Mouse (Mus musculus) lung, postnatal 0 days (tissue): Measurements from ENCODE around the gene Barhl2. TPM values are rescaled to one million over a fixed set of nuclear protein-coding genes. Genes with fewer than 3 reads are reported as not detected.

Experiments used
- ATAC-seq: fragments of 200-750 bp; cut with Nextera tagmentation; 2 replicates; pipeline ENCODE4 v1.8.0; 2017; ENCODE audit warnings: moderate library complexity
- DNase-seq: peaks from one replicate; pipeline ENCODE4 v3.0.0-alpha.2; 2016; ENCODE audit warnings: low spot score
- H3K27ac ChIP-seq: fragments of 300-500 bp; sonication (generic); 2 replicates; pipeline ENCODE4 v1.5.1; 2014; ENCODE audit warnings: antibody characterized with exemption, mild to moderate bottlenecking, low read length, mixed read lengths
- H3K27me3 ChIP-seq: fragments of 300-500 bp; sonication (generic); replicated peaks from 2 replicates; pipeline ENCODE4 v1.6.1; 2014; ENCODE audit warnings: low read length, mixed read lengths; ENCODE audit not compliant: insufficient read depth
- H3K36me3 ChIP-seq: fragments of 300-500 bp; sonication (generic); 2 replicates; pipeline ENCODE4 v1.6.1; 2014; ENCODE audit warnings: low read length, mixed read lengths; ENCODE audit not compliant: insufficient read depth
- H3K4me1 ChIP-seq: fragments of 300-500 bp; sonication (generic); 2 replicates; pipeline ENCODE4 v1.6.1; 2014; ENCODE audit warnings: antibody characterized with exemption, low read depth, low read length, mixed read lengths; ENCODE audit not compliant: insufficient read depth
- H3K4me2 ChIP-seq: fragments of 300-500 bp; sonication (generic); replicated peaks from 2 replicates; pipeline ENCODE4 v1.6.1; 2014; ENCODE audit warnings: low read depth, mild to moderate bottlenecking, low read length, moderate library complexity, mixed read lengths
- H3K4me3 ChIP-seq: fragments of 300-500 bp; sonication (generic); 2 replicates; pipeline ENCODE4 v1.5.1; 2014; ENCODE audit warnings: low read depth, low read length
- H3K9ac ChIP-seq: fragments of 300-500 bp; sonication (generic); replicated peaks from 2 replicates; pipeline ENCODE4 v1.6.1; 2014; ENCODE audit warnings: low read depth, mild to moderate bottlenecking
- H3K9me3 ChIP-seq: fragments of 300-500 bp; sonication (generic); 2 replicates; pipeline ENCODE4 v1.6.1; 2016; ENCODE audit warnings: low read length, mixed read lengths
- CTCF ChIP-seq: IDR thresholded peaks from 2 replicates; pipeline ENCODE4 v1.5.1; 2016; ENCODE audit warnings: antibody characterized with exemption, mild to moderate bottlenecking
- EP300 ChIP-seq: IDR thresholded peaks from 2 replicates; pipeline ENCODE4 v1.6.1; 2016; ENCODE audit warnings: antibody characterized with exemption, mild to moderate bottlenecking, control low read depth
- WGBS: fragments of 180-500 bp; shearing (Covaris S2); extraction: QIAGEN DNeasy Blood & Tissue Kit; methylation state at CpG from one replicate; pipeline ENCODE4 v1.1.7; 2014; 5-methylcytosine and 5-hydroxymethylcytosine counted together
- polyA plus RNA-seq: library from polyadenylated mRNA; unstranded; fragments of >200 nt; fragmentation: Nextera tagmentation; extraction: Ambion mirVana; gene quantifications from 2 replicates; pipeline ENCODE4 v1.2.1, GENCODE M21; 2015

Barhl2 gene
- polyA plus RNA-seq, 1 experiment from 2014 or later: not detected

DNA sequence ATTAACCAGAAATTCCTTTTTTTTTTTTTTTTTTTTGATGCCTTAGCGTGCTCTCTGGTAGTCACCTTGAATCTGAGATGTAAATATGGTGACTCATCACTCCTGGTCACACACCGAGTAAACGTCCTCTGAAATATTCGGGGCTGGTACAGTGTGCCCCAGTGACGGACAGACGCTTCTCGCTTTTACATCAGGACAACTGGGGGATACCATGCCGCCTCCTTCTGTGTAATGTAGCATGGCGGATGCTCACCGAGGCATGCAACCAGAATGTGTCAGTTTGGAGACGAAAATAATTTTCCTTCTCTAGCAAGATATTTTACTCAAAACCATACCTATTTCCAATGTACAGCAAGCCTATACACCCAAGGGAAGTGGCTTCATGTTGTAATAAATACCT is 37.6 kb downstream of the Barhl2 start:
- no peak for ATAC-seq

GRCm38 (mm10) chr5:106417210-106417609 is 40.8 kb downstream of the Barhl2 start:
- no peaks in the 10 kb centered on the region for H3K36me3 ChIP-seq
- H3K4me1 ChIP-seq: no peaks in the 10 kb centered on the region
- H3K4me2 ChIP-seq: no peak overlapping the region
- no peaks in the 10 kb centered on the region for H3K27me3 ChIP-seq
- H3K27ac ChIP-seq: no peak overlapping the region
- 31% methylated on average over 7 of the region's 7 CpGs for WGBS
- DNase-seq (peak; percentile 11), ATAC-seq (no peak)
- H3K4me3 ChIP-seq: no peak overlapping the region
- TF ChIP-seq CTCF (peak; percentile 40), EP300 (no peak)
- H3K9me3 ChIP-seq: no peaks in the 10 kb centered on the region
- H3K9ac ChIP-seq: no peak overlapping the region

More for the DNA sequence above, 37.6 kb downstream of the Barhl2 start:
- Histone ChIP-seq H3K9me3 (no peaks in the 10 kb centered on the region), H3K27me3 (no peaks in the 10 kb centered on the region), H3K9ac (no peak overlapping the region), H3K27ac (no peak overlapping the region), H3K4me1 (no peaks in the 10 kb centered on the region), H3K4me3 (no peak overlapping the region), H3K36me3 (no peaks in the 10 kb centered on the region), H3K4me2 (no peak overlapping the region)
- WGBS: 86% methylated on average over 11 of the region's 11 CpGs
- no peak for DNase-seq
- TF ChIP-seq CTCF (no peak), EP300 (no peak)

DNA sequence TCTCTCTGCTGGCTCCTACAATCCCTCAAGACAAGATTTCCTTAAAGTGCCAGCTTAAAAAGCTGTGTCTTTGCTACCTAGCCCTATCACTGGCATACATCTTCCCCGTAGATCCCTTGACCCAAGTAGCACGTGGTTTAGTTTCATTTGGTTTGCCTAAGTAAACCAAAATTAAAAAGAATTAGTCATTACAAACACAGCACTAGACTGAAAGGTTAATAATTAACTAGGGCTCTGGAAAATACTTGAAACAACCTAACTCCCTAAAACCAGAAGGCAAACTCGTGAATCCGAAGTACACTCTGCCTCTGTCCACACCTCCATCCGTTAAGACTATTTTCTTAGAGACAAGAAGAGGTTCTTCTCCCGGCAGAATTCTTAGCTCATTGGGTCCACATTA is 41.4 kb downstream of the Barhl2 start:
- DNase-seq (peak; percentile 20), ATAC-seq (no peak)
- H3K4me1 ChIP-seq: no peaks in the 10 kb centered on the region
- H3K27ac ChIP-seq: no peak overlapping the region
- no peaks in the 10 kb centered on the region for H3K9me3 ChIP-seq
- no peak overlapping the region for H3K9ac ChIP-seq
- no peak for TF ChIP-seq CTCF
- no peak for TF ChIP-seq EP300
- H3K36me3 ChIP-seq: no peaks in the 10 kb centered on the region
- WGBS: 47% methylated on average over 6 of the region's 6 CpGs
- H3K4me2 ChIP-seq: no peak overlapping the region
- no peaks in the 10 kb centered on the region for H3K27me3 ChIP-seq
- no peak overlapping the region for H3K4me3 ChIP-seq

DNA sequence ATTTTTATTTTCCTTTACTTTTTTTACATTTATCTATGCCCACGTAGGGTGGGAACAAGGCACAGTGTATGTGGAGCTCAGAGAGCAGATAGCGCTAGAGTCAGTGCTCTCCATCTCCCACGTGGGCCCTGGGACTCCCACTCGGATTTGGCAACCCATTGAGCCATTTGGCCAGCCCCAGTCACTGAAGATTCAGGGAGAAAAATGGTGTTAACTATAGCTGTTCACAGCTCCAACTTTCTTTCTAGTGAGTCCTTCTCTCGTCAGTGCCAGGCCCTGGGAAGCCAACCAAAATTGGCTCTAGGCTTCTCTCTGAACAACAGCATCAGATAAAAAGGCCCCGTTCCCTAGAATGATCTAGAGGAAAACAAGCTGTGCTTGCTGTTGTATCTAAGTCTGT is 42.2 kb downstream of the Barhl2 start:
- no peak overlapping the region for H3K27ac ChIP-seq
- no peak for ATAC-seq
- 70% methylated on average over 6 of the region's 6 CpGs for WGBS

GRCm38 (mm10) chr5:106402761-106403160 is 55.2 kb downstream of the Barhl2 start:
- DNase-seq (no peak), ATAC-seq (no peak)
- no peaks in the 10 kb centered on the region for H3K27me3 ChIP-seq
- H3K27ac ChIP-seq: no peak overlapping the region
- no peak overlapping the region for H3K4me3 ChIP-seq
- H3K4me1 ChIP-seq: no peaks in the 10 kb centered on the region
- no peaks in the 10 kb centered on the region for H3K9me3 ChIP-seq
- no peak overlapping the region for H3K9ac ChIP-seq
- TF ChIP-seq EP300 (no peak), CTCF (no peak)
- 57% methylated on average over 2 of the region's 2 CpGs for WGBS
- no peaks in the 10 kb centered on the region for H3K36me3 ChIP-seq
- no peak overlapping the region for H3K4me2 ChIP-seq

More for the DNA sequence above, 42.2 kb downstream of the Barhl2 start:
- Histone ChIP-seq H3K36me3 (no peaks in the 10 kb centered on the region), H3K4me1 (no peaks in the 10 kb centered on the region), H3K9ac (no peak overlapping the region), H3K27me3 (no peaks in the 10 kb centered on the region), H3K4me2 (no peak overlapping the region), H3K9me3 (no peaks in the 10 kb centered on the region), H3K4me3 (no peak overlapping the region)
- no peak for TF ChIP-seq EP300
- TF ChIP-seq CTCF: no peak
- no peak for DNase-seq

Other genes with a start within 250 kb of the Barhl2 start
- gene Gm17304, start 150.9 kb upstream of the Barhl2 start, polyA plus RNA-seq: not detected in 2 replicates
- gene Zfp644, start 239.1 kb upstream of the Barhl2 start, polyA plus RNA-seq: 57.2 and 60.9 TPM in 2 replicates